ENCODE assay signal across 15 mouse cellular contexts in the genomic region with DNA sequence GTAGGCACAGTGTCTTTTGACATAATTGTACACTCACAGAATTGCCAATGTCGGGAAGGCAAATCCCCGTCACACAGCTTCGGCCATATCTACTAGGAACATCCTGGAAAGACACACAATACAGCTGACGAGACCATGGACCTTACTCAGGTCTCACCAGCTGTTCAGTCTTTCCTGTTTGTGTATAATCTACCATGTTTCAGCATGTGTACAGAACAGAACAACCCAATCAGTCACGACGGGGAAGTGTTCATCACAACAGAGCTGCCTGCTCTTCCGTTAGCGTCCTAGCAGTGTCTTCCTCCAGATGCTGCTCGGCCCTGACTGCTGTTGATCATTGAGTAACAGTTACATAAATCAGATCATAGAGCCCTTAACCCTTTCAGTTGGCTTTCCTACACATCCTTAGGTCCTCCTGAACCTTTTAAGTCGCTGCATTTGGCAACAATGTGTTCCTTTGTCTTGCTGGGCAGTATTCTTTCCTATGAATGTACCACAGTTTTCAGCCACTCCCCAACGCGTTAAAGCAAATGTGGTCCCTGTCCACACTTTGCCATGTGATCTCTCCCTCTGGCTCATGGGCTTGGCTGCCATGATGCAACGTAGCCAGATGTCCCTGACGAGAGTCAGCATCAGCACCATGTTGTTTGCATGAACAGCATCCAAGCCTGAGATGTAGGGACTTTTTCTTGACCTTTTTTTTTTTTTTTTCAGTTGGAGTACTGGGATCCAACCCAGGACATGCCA.
"Had no signal": no experiment of that assay in that cellular context is flagged by ENCODE, and none has a peak within 500 bp of the region (broad histone marks: within the 10 kb centered on the region; RNA-seq: fewer than 3 reads in every experiment).

No protein-coding gene starts in this region.

- H3K27ac ChIP-seq: layer of hippocampus, adult 2 months; limb, embryonic 12.5 days; liver, embryonic 14.5 days; macrophage; midbrain, embryonic 10.5 days; midbrain, embryonic 15.5 days; neural tube, embryonic 13.5 days had no signal

- H3K9ac ChIP-seq: limb, embryonic 12.5 days; liver, embryonic 14.5 days; midbrain, embryonic 15.5 days; neural tube, embryonic 13.5 days had no signal

- H3K9me3 ChIP-seq: limb, embryonic 12.5 days; midbrain, embryonic 10.5 days; midbrain, embryonic 15.5 days; neural tube, embryonic 13.5 days had no signal

- H3K4me3 ChIP-seq: layer of hippocampus, adult 2 months; limb, embryonic 12.5 days; midbrain, embryonic 10.5 days; midbrain, embryonic 15.5 days; neural tube, embryonic 13.5 days had no signal

- H3K4me2 ChIP-seq: limb, embryonic 12.5 days; midbrain, embryonic 15.5 days; neural tube, embryonic 13.5 days had no signal

- ATAC-seq: midbrain, embryonic 15.5 days had no signal

- H3K27me3 ChIP-seq: limb, embryonic 12.5 days; midbrain, embryonic 15.5 days; neural tube, embryonic 13.5 days had no signal

- H3K4me1 ChIP-seq: limb, embryonic 12.5 days; midbrain, embryonic 15.5 days; neural tube, embryonic 13.5 days had no signal

- DNase-seq: kidney, adult 18-20 months; kidney, postnatal 10 days; kidney, postnatal 4 days; liver; lung, adult 2 months; retina, postnatal 1 day; thymus, adult 18-20 months; thymus, postnatal 14 days had no signal
